Mouse (Mus musculus) kidney, embryonic 15.5 days (tissue): Measurements from ENCODE around the gene Klhl10. TPM values are rescaled to one million over a fixed set of nuclear protein-coding genes. Genes with fewer than 3 reads are reported as not detected.

ENCODE experiments used
- ATAC-seq: fragments of 200-750 bp; cut with Nextera tagmentation; replicated peaks from 2 replicates; pipeline ENCODE4 v1.8.0; 2017; ENCODE audit warnings: moderate TSS enrichment; ENCODE audit not compliant: low FRiP score
- H3K27ac ChIP-seq: fragments of 300-500 bp; sonication (generic); 2 replicates; pipeline ENCODE4 v1.5.1; 2015; ENCODE audit warnings: mild to moderate bottlenecking, inconsistent platforms
- H3K27me3 ChIP-seq: fragments of 300-500 bp; sonication (generic); 2 replicates; pipeline ENCODE4 v1.6.1; 2015; ENCODE audit warnings: inconsistent platforms
- H3K36me3 ChIP-seq: fragments of 300-500 bp; sonication (generic); 2 replicates; pipeline ENCODE4 v1.6.1; 2015; ENCODE audit warnings: inconsistent platforms
- H3K4me1 ChIP-seq: fragments of 300-500 bp; sonication (generic); 2 replicates; pipeline ENCODE4 v1.6.1; 2015; ENCODE audit warnings: inconsistent platforms
- H3K4me2 ChIP-seq: fragments of 300-500 bp; sonication (generic); 2 replicates; pipeline ENCODE4 v1.6.1; 2015; ENCODE audit warnings: moderate library complexity, mild to moderate bottlenecking, inconsistent platforms
- H3K4me3 ChIP-seq: fragments of 300-500 bp; sonication (generic); replicated peaks from 2 replicates; pipeline ENCODE4 v1.5.1; 2015; ENCODE audit warnings: mild to moderate bottlenecking, inconsistent platforms
- H3K9ac ChIP-seq: fragments of 300-500 bp; sonication (generic); 2 replicates; pipeline ENCODE4 v1.6.1; 2015; ENCODE audit warnings: mild to moderate bottlenecking, inconsistent platforms
- H3K9me3 ChIP-seq: fragments of 300-500 bp; sonication (generic); replicated peaks from 2 replicates; pipeline ENCODE4 v1.6.1; 2016; ENCODE audit warnings: inconsistent platforms
- WGBS: fragments of 180-500 bp; shearing (Covaris S2); methylation state at CpG from one replicate; pipeline ENCODE4 v1.1.7; 2015; ENCODE audit warnings: mixed read lengths; 5-methylcytosine and 5-hydroxymethylcytosine counted together
- polyA plus RNA-seq: library from polyadenylated mRNA; unstranded; fragments of >200 nt; fragmentation: Nextera tagmentation; extraction: Ambion mirVana; gene quantifications from 2 replicates; pipeline ENCODE4 v1.2.1, GENCODE M21; 2015

Gene Klhl10
- polyA plus RNA-seq, 1 experiment from 2014 or later: 0.44 TPM

DNA sequence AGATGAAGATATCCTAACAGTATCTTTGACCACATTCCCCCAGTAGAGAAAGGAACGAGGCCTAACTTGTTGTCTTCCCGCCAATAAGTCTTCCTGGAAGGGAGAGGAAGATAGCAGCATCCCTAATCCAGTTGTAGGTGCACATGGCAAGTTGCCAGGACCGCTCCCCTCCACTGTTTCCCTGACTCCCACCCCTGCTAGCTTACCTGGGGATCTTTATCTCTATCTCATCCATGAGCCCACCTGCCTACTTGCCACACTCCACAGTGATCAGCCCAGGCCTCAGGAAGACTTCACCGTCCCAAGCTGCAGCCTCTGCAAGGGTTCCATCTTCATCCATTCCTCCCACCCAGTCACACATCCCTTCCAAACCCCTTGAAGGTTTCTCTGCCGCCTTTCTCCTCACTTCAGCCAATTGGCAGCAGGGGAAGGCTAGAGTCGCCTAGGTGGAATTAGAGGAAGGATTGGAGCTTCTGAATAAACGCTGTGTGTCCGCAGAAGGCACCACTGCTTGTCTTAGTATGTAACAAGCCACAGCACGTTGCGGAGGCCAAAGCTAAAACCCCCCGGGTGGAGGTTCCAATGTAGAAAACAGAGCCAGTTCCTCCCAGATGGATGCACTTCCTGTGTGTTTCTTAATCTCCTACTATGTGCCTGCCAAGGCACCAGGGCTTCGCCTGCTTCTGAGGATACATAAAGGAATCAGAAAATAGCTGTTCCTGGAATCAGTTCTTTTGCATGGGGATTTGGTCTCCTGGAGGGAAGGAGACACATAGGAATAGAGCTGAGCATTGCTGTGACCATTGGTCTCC, 41.8 kb upstream of the Klhl10 start:
- 76% methylated on average over 12 of the region's 12 CpGs for WGBS
- no peak overlapping the region for H3K4me3 ChIP-seq
- H3K9ac ChIP-seq: no peak overlapping the region
- no peaks in the 10 kb centered on the region for H3K27me3 ChIP-seq
- ATAC-seq: no peak
- no peaks in the 10 kb centered on the region for H3K9me3 ChIP-seq
- no peak overlapping the region for H3K4me2 ChIP-seq
- peaks cover 62% of the 10 kb centered on the region for H3K4me1 ChIP-seq
- H3K27ac ChIP-seq: no peak overlapping the region
- no peaks in the 10 kb centered on the region for H3K36me3 ChIP-seq

DNA sequence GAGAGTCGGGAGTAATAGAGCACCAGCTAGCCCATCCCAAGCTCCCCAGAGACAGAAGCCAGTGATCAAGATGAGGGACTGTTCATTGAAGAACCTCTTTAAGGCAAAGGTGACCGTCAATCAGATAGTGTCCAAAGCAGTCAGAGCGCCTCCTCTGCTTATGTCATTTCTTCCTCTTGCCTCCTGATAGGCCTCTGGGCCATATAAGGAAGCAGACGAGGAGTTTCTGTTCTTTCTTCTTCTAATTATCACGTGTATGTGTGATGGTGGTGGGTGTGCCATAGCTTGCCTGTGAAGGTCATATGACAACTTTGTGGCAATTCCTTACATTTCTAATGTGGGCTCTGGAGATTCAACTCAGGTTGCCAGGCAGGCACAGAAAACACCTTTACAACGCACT, 40.9 kb upstream of the Klhl10 start:
- Histone ChIP-seq H3K27me3 (no peaks in the 10 kb centered on the region), H3K27ac (no peak overlapping the region), H3K4me2 (no peak overlapping the region), H3K4me1 (peaks cover 53% of the 10 kb centered on the region), H3K36me3 (no peaks in the 10 kb centered on the region), H3K9me3 (no peaks in the 10 kb centered on the region), H3K4me3 (no peak overlapping the region), H3K9ac (no peak overlapping the region)
- 67% methylated on average over 6 of the region's 6 CpGs for WGBS
- ATAC-seq: no peak

DNA sequence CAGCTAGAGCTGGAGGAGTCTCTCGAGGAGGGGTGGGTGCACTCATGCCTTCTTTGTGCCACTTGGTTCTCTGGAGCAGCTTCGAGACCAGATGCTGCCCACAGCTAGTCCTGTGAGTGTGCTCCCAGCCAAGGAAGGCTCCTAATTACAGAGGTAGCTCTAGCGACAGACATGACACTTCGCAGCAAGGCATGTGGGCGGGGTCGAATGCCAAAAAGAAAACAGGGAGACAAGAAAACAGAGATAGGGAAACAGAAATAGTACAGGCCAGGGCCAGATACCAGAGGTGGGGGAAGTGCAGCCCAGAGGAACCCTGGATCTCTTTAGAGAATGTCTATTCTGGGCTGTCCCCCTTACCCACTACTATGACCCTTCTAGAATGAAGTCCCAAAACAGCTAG, 39.5 kb upstream of the Klhl10 start:
- Histone ChIP-seq H3K4me3 (no peak overlapping the region), H3K27ac (no peak overlapping the region), H3K27me3 (no peaks in the 10 kb centered on the region), H3K36me3 (no peaks in the 10 kb centered on the region), H3K4me1 (peaks cover 39% of the 10 kb centered on the region), H3K9ac (no peak overlapping the region), H3K9me3 (no peaks in the 10 kb centered on the region), H3K4me2 (peak overlapping the region; percentile 8; the same call in 1 of the 2 replicates)
- WGBS: 26% methylated on average over 6 of the region's 6 CpGs
- no peak for ATAC-seq

DNA sequence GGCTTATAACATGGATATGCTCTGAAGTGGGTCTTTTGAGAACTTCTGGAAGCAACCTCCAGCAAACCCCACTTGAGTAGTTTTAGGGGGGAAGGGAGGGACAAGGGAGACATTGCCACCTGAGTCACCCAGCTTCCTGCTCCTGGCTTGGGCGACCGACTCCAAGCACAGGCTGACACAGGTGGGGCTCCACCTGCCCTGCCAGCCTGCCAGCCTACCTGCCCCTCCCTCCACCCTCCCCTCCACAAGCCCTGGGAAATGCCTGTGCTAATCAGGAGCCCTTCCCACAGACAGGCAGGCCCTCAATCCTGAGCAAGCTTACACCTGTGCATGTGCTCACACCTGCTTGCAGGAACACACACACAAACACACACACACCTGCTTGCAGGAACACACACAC, 39.0 kb upstream of the Klhl10 start:
- no peak overlapping the region for H3K4me3 ChIP-seq
- H3K27me3 ChIP-seq: no peaks in the 10 kb centered on the region
- 66% methylated on average over 2 of the region's 2 CpGs for WGBS
- no peaks in the 10 kb centered on the region for H3K36me3 ChIP-seq
- H3K9ac ChIP-seq: no peak overlapping the region
- peaks cover 39% of the 10 kb centered on the region for H3K4me1 ChIP-seq
- no peak overlapping the region; the same call in 1 of the 2 replicates for H3K27ac ChIP-seq
- no peak overlapping the region for H3K4me2 ChIP-seq
- no peak for ATAC-seq
- H3K9me3 ChIP-seq: no peaks in the 10 kb centered on the region

GRCm38 (mm10) chr11:100403445-100404134, 38.1 kb upstream of the Klhl10 start:
- no peaks in the 10 kb centered on the region for H3K27me3 ChIP-seq
- H3K27ac ChIP-seq: no peak overlapping the region
- H3K4me3 ChIP-seq: no peak overlapping the region
- H3K9ac ChIP-seq: no peak overlapping the region
- no peaks in the 10 kb centered on the region for H3K9me3 ChIP-seq
- no peak for ATAC-seq
- peaks cover 5% of the 10 kb centered on the region for H3K36me3 ChIP-seq
- WGBS: 44% methylated on average over 10 of the region's 10 CpGs
- H3K4me1 ChIP-seq: peaks cover 37% of the 10 kb centered on the region
- H3K4me2 ChIP-seq: no peak overlapping the region

DNA sequence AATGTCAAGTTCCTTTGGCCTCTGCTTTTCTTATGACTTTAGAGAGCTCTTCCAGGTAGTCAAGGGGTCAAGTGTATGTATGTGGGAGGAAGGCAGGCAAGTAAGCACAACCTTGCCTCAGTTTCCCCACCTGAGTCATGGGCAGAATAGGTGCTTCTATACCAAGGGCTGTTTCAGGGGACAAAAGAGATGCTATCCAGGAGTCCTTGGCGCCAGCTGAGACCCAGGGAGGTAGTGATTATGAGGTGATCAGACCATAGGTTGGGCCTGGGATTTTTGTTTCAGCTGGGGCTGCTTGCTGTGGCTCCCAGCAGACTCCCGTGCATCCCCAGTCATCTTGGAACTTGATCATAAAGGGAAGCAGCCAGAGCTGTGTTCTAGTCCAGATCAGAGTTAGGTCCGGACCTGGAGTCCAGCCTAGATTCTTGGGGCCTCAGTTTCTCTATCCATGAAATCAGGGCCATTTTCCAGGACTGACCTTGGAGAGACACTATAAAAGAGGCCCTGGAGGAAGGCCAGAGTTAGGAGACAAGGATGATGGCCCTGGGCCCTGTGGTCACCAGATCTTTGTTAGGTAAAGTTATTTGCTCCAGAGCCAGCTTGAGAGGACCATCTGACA, 37.2 kb upstream of the Klhl10 start:
- no peak for ATAC-seq
- Histone ChIP-seq H3K4me2 (no peak overlapping the region), H3K27ac (no peak overlapping the region), H3K36me3 (peaks cover 14% of the 10 kb centered on the region), H3K9ac (no peak overlapping the region), H3K4me1 (peaks cover 31% of the 10 kb centered on the region), H3K4me3 (no peak overlapping the region), H3K27me3 (no peaks in the 10 kb centered on the region), H3K9me3 (no peaks in the 10 kb centered on the region)
- WGBS: 94% methylated on average over 3 of the region's 3 CpGs

- 80% methylated on average over 8 of the region's 8 CpGs for WGBS
- Histone ChIP-seq H3K9me3 (no peaks in the 10 kb centered on the region), H3K4me3 (no peak overlapping the region), H3K36me3 (peaks cover 31% of the 10 kb centered on the region), H3K9ac (no peak overlapping the region), H3K27me3 (no peaks in the 10 kb centered on the region), H3K4me1 (peaks cover 42% of the 10 kb centered on the region), H3K4me2 (no peak overlapping the region), H3K27ac (no peak overlapping the region)
- no peak for ATAC-seq
Measured at GRCm38 (mm10) chr11:100406273-100406672, 35.4 kb upstream of the Klhl10 start.

DNA sequence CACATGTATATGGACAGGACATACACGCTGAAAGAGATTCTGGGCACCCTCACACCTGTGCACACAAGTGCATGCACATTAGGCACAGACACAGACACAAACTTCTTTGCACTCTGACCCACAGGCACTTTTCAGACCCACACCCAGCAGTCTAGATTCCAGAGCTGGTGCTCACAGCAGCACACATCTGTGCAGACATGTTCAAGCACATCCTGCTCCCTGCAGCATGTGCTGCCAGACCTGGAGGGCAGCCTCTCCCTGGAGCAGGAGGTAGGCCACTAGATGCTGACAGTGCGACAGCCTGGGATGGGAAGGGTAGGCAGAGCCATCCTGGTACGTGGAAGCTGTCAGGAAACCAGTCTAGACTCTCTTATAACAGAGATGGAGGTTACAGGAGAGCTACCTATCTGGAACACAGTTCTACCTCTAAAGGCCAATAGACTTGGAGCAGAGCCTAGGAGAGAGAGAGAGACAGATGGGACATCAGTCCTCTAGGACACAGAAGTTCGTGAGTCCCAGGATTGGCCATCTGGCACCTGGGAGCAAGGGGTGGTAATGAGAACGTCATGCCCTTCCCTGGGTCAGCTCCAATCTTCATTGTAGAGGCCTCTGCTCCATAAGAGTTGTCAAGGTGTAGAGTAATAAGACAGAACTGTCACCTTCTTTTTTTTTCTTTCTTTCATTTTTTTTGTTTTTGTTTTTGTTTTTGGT, 34.6 kb upstream of the Klhl10 start:
- peaks cover 31% of the 10 kb centered on the region for H3K36me3 ChIP-seq
- peaks cover 45% of the 10 kb centered on the region for H3K4me1 ChIP-seq
- H3K27ac ChIP-seq: no peak overlapping the region
- no peak overlapping the region for H3K4me2 ChIP-seq
- H3K9me3 ChIP-seq: no peaks in the 10 kb centered on the region
- H3K9ac ChIP-seq: no peak overlapping the region
- H3K27me3 ChIP-seq: no peaks in the 10 kb centered on the region
- WGBS: 86% methylated on average over 5 of the region's 5 CpGs
- ATAC-seq: no peak
- H3K4me3 ChIP-seq: no peak overlapping the region

DNA sequence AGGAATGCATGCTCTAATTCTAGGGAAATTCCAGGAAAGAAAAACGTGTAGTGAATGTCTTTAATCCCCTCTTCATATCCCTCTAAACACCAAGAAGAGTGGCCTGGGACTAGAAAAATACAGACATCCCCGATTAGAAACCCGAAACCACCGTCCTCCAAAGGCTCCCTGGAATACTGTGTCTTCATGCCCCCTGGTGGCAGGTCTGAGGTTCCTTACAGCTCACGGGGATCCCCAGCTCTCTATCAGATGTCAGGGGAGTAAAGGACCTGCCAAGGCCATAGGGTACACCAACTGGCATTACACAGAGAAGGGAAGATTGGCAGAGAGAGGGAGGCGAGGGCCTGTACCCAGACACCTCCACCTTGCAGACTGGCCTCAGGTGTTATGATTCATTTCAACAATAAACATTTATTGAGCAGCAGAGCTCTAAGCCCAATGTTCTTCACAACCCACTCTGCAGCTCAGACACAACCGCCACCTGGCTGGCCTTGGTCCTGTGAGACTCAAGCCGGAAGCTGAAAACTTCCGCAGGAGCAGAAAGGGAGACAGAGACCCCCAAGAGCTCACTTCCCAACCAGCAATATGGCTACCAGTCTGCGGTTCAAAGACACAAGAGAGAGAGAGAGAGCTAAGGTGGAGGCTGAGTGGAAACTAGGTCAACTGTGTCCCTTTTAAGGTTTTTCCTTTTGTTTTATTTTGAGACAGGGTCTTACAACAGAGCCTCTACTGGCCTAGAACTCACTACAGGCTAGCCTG, 33.5 kb upstream of the Klhl10 start:
- Histone ChIP-seq H3K4me3 (no peak overlapping the region), H3K27me3 (no peaks in the 10 kb centered on the region), H3K36me3 (peaks cover 34% of the 10 kb centered on the region), H3K9me3 (no peaks in the 10 kb centered on the region), H3K4me1 (peaks cover 45% of the 10 kb centered on the region), H3K4me2 (no peak overlapping the region), H3K9ac (no peak overlapping the region), H3K27ac (no peak overlapping the region)
- WGBS: 44% methylated on average over 10 of the region's 10 CpGs
- no peak for ATAC-seq

DNA sequence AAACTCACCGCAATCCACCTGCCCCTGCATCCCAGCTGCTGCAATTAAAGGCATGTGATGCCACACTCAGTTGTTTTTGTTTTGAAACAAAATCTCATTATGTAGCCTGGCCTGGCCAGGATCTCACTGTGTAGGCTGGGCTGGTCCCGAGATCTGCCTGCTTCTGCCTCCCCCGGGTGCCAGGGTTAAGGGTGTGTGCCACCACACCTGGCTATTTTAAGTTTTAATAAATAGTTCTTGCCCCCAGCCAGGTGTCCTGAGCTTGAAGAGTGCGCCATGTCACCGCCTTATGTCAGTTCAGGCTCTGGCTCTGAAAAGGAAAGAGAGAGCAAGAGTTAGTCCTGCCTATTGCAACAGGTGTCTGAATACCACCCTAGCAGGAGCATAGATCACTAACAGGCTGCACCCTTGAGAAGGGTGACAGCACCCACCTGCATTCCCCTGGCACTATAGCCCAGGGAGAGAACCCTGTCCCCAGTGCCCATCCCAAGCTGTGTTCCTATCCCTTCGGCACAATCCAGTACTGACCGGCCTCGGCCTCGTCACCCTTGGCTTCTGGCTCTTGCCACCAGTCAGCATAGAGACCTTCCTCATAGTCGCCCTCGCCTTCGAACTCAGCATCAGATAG, 32.8 kb upstream of the Klhl10 start:
- Histone ChIP-seq H3K36me3 (peaks cover 34% of the 10 kb centered on the region), H3K4me2 (no peak overlapping the region), H3K9ac (no peak overlapping the region), H3K27me3 (no peaks in the 10 kb centered on the region), H3K27ac (no peak overlapping the region), H3K9me3 (no peaks in the 10 kb centered on the region), H3K4me3 (no peak overlapping the region), H3K4me1 (peaks cover 45% of the 10 kb centered on the region)
- WGBS: 88% methylated on average over 12 of the region's 12 CpGs
- no peak for ATAC-seq

DNA sequence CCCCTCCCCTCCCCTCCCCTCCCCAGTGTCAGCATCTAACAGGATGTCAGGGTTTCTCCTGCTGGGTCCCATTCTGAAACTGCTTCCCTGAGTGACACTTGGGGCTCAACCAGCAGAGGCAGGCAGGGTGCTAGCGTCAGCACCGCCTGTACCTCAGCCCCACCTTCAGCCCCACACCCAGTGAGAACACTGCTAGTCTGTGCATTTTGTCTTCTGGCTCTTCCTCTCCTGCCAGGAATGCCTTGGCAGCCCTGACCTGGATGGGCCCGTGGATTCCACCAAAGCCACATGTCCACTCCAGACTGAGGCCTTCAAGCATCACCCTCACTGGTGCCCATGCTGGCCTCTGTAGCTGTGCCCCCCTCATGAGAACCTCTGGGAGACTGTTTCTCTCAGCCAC, 32.0 kb upstream of the Klhl10 start:
- Histone ChIP-seq H3K27me3 (no peaks in the 10 kb centered on the region), H3K27ac (no peak overlapping the region), H3K4me3 (no peak overlapping the region), H3K4me1 (peaks cover 42% of the 10 kb centered on the region), H3K36me3 (peaks cover 34% of the 10 kb centered on the region), H3K9me3 (no peaks in the 10 kb centered on the region), H3K9ac (no peak overlapping the region), H3K4me2 (no peak overlapping the region)
- 82% methylated on average over 3 of the region's 3 CpGs for WGBS
- no peak for ATAC-seq
